Mouse (Mus musculus) olfactory bulb, adult 2 months (tissue): ENCODE results near the gene Bbs9. TPM values are rescaled to one million over a fixed set of nuclear protein-coding genes. Genes with fewer than 3 reads are reported as not detected.

Experiments
- H3K27ac ChIP-seq: fragments of 200-500 bp; 2 replicates; pipeline ENCODE4 v1.5.1; 2012; ENCODE audit warnings: low read depth, low read length; ENCODE audit not compliant: insufficient read depth
- H3K4me1 ChIP-seq: fragments of 200-500 bp; 2 replicates; pipeline ENCODE4 v1.6.1; 2012; ENCODE audit warnings: low read length; ENCODE audit not compliant: control insufficient read depth, insufficient read depth
- H3K4me3 ChIP-seq: fragments of 200-500 bp; 2 replicates; pipeline ENCODE4 v1.5.1; 2012; ENCODE audit warnings: mild to moderate bottlenecking, low read depth, low read length, moderate library complexity; ENCODE audit not compliant: insufficient read depth
- CTCF ChIP-seq: fragments of 200-500 bp; IDR thresholded peaks from 2 replicates; pipeline ENCODE4 v1.5.1; 2012; ENCODE audit warnings: low read depth, mild to moderate bottlenecking, low read length, moderate library complexity; ENCODE audit not compliant: insufficient read depth
- POLR2A ChIP-seq: fragments of 200-500 bp; IDR thresholded peaks from 2 replicates; pipeline ENCODE4 v1.6.1; 2012; ENCODE audit warnings: mild to moderate bottlenecking, low read depth, low read length, moderate library complexity; ENCODE audit not compliant: insufficient read depth
- WGBS: fragments of 180-500 bp; shearing (Covaris S2); methylation state at CpG from one replicate; pipeline ENCODE4 v1.1.7; 2018; 5-methylcytosine and 5-hydroxymethylcytosine counted together
- polyA plus RNA-seq: library from polyadenylated mRNA; stranded (reverse); fragments of >200 nt; gene quantifications from 2 replicates; pipeline ENCODE4 v1.2.4, GENCODE M21; 2012; ENCODE audit warnings: low replicate concordance; ENCODE audit not compliant: missing spikeins, insufficient read depth, insufficient read length

Gene Bbs9
- polyA plus RNA-seq, 1 experiment, result not detected

GRCm38 (mm10) chr9:22483866-22484561 is 8.5 kb downstream of the Bbs9 start:
- Histone ChIP-seq H3K4me3 (no peak overlapping the region), H3K27ac (no peak overlapping the region), H3K4me1 (no peaks in the 10 kb centered on the region)
- WGBS, result 96% methylated on average over 8 of the region's 8 CpGs
- TF ChIP-seq POLR2A (no peak), CTCF (no peak)

GRCm38 (mm10) chr9:22484562-22485308 is 9.2 kb downstream of the Bbs9 start:
- Histone ChIP-seq H3K27ac (no peak overlapping the region), H3K4me3 (no peak overlapping the region), H3K4me1 (no peaks in the 10 kb centered on the region)
- TF ChIP-seq POLR2A (no peak), CTCF (no peak)
- 89% methylated on average over 12 of the region's 12 CpGs for WGBS

GRCm38 (mm10) chr9:22486211-22486610 is 10.7 kb downstream of the Bbs9 start:
- Histone ChIP-seq H3K27ac (no peak overlapping the region), H3K4me3 (no peak overlapping the region), H3K4me1 (no peaks in the 10 kb centered on the region)
- WGBS, result 80% methylated on average over 7 of the region's 7 CpGs
- no peak for TF ChIP-seq CTCF
- no peak for TF ChIP-seq POLR2A

GRCm38 (mm10) chr9:22488963-22489362 is 13.4 kb downstream of the Bbs9 start:
- TF ChIP-seq CTCF (no peak), POLR2A (no peak)
- WGBS, result 65% methylated on average over 9 of the region's 9 CpGs

GRCm38 (mm10) chr9:22494203-22494807 is 18.8 kb downstream of the Bbs9 start:
- no peak overlapping the region for H3K4me3 ChIP-seq
- H3K27ac ChIP-seq, result no peak overlapping the region
- WGBS, result 93% methylated on average over 9 of the region's 9 CpGs
- TF ChIP-seq POLR2A (no peak), CTCF (no peak)
- no peaks in the 10 kb centered on the region for H3K4me1 ChIP-seq

More at GRCm38 (mm10) chr9:22488963-22489362, 13.4 kb downstream of the Bbs9 start:
- H3K27ac ChIP-seq, result no peak overlapping the region
- no peaks in the 10 kb centered on the region for H3K4me1 ChIP-seq
- no peak overlapping the region for H3K4me3 ChIP-seq

GRCm38 (mm10) chr9:22495133-22495532 is 19.6 kb downstream of the Bbs9 start:
- TF ChIP-seq CTCF (no peak), POLR2A (no peak)
- Histone ChIP-seq H3K27ac (no peak overlapping the region), H3K4me1 (no peaks in the 10 kb centered on the region), H3K4me3 (no peak overlapping the region)
- 96% methylated on average over 2 of the region's 2 CpGs for WGBS

- 92% methylated on average over 6 of the region's 6 CpGs for WGBS
- H3K27ac ChIP-seq, result no peak overlapping the region
- H3K4me1 ChIP-seq, result no peaks in the 10 kb centered on the region
Measured at GRCm38 (mm10) chr9:22497021-22497767, 21.7 kb downstream of the Bbs9 start.

GRCm38 (mm10) chr9:22502972-22503371 is 27.5 kb downstream of the Bbs9 start:
- no peak overlapping the region for H3K27ac ChIP-seq
- H3K4me3 ChIP-seq, result no peak overlapping the region
- WGBS, result 31% methylated on average over 2 of the region's 2 CpGs
- TF ChIP-seq CTCF (no peak), POLR2A (no peak)
- H3K4me1 ChIP-seq, result peaks cover 4% of the 10 kb centered on the region

More at GRCm38 (mm10) chr9:22497021-22497767, 21.7 kb downstream of the Bbs9 start:
- no peak for TF ChIP-seq POLR2A
- TF ChIP-seq CTCF, result no peak
- H3K4me3 ChIP-seq, result no peak overlapping the region

- TF ChIP-seq CTCF, result no peak
- no peak for TF ChIP-seq POLR2A
- peaks cover 4% of the 10 kb centered on the region for H3K4me1 ChIP-seq
- WGBS, result 90% methylated on average over 5 of the region's 5 CpGs
- no peak overlapping the region for H3K4me3 ChIP-seq
- no peak overlapping the region for H3K27ac ChIP-seq
Measured at GRCm38 (mm10) chr9:22503581-22503980, 28.1 kb downstream of the Bbs9 start.
